Mouse (Mus musculus) heart, embryonic 10.5 days (tissue): Measurements from ENCODE around the gene Chd1l. TPM values are rescaled to one million over a fixed set of nuclear protein-coding genes. Genes with fewer than 3 reads are reported as not detected.
A peak's percentile ranks its signal among the peaks of the same experiment; 100 is the strongest.

Experiments
- DNase-seq: peaks from one replicate; pipeline ENCODE4 v3.0.0-alpha.2; 2017; ENCODE audit warnings: low spot score
- H3K27ac ChIP-seq: fragments of 300-500 bp; sonication (generic); 2 replicates; pipeline ENCODE4 v1.5.1; 2016; ENCODE audit warnings: mild to moderate bottlenecking
- H3K27me3 ChIP-seq: fragments of 300-500 bp; sonication (generic); 2 replicates; pipeline ENCODE4 v1.6.1; 2016; ENCODE audit warnings: mild to moderate bottlenecking; ENCODE audit not compliant: poor library complexity, insufficient read depth, severe bottlenecking
- H3K36me3 ChIP-seq: fragments of 300-500 bp; sonication (generic); 2 replicates; pipeline ENCODE4 v1.6.1; 2016; ENCODE audit warnings: mild to moderate bottlenecking, moderate library complexity
- H3K4me1 ChIP-seq: fragments of 300-500 bp; sonication (generic); 2 replicates; pipeline ENCODE4 v1.6.1; 2016; ENCODE audit warnings: mild to moderate bottlenecking
- H3K4me3 ChIP-seq: fragments of 300-500 bp; sonication (generic); 2 replicates; pipeline ENCODE4 v1.5.1; 2016; ENCODE audit warnings: mild to moderate bottlenecking, moderate library complexity
- H3K9me3 ChIP-seq: fragments of 300-500 bp; sonication (generic); 2 replicates; pipeline ENCODE4 v1.6.1; 2016; ENCODE audit warnings: mild to moderate bottlenecking, moderate library complexity
- WGBS: fragments of 180-500 bp; shearing (Covaris S2); methylation state at CpG from one replicate; pipeline ENCODE4 v1.1.7; 2016; 5-methylcytosine and 5-hydroxymethylcytosine counted together
- polyA plus RNA-seq: library from polyadenylated mRNA; unstranded; fragments of >200 nt; fragmentation: Nextera tagmentation; extraction: Ambion mirVana; gene quantifications from 2 replicates; pipeline ENCODE4 v1.2.1, GENCODE M21; 2016

Chd1l gene
- polyA plus RNA-seq, 1 experiment from 2014 or later, result 21.7 TPM

DNA sequence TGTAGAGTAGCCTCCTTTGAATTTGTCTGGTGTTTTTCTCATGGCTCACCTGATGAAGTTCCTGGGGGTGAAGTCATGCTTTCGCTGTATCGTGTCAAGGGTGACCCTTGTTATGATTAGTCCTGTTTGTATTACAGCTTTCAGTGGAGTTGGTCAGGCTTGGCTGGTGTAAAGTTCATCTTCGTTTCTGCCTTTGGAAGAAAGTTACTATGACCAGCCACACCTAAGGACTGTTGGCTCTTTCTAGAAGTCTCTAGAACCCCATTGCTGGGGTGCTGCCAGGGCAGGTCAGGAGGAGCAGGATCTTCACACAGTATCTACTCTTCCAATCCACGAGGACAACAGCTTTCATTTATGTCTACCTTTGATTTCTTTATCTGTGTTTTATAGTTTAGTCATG is 23.5 kb upstream of the Chd1l start:
- 78% methylated on average over 4 of the region's 4 CpGs for WGBS
- no peak overlapping the region for H3K27ac ChIP-seq
- H3K36me3 ChIP-seq, result no peaks in the 10 kb centered on the region
- H3K27me3 ChIP-seq, result no peaks in the 10 kb centered on the region
- peaks cover 7% of the 10 kb centered on the region; the same call in 1 of the 2 replicates for H3K4me1 ChIP-seq
- no peaks in the 10 kb centered on the region for H3K9me3 ChIP-seq
- no peak for DNase-seq
- no peak overlapping the region for H3K4me3 ChIP-seq

DNA sequence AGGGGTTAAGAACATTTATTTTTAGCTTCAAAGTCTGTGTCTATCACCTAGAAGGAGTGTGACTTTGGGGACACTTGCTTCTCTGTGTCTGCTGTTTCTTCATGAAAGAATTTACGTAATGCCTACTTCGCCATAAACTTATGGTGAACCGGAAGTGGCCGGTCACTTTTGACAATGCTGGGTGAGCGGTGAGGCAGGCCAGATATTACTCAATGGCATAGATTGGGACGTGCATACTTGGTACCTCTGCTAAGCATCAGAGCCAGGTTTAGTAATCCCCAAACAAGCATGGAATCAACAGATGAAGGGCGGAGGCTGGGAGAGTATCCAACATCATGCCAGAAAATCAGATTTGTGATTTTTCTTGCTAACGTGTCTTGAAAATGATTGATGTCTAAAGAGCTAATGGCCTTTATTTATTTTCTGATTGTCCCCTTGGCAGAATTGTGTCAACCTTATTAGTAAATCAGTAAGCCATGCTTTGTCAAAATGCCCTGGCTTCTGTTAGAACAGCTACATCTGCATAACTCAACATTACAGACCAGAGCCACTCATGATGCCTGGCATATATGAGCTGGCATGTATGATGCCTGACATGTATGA is 21.4 kb upstream of the Chd1l start:
- H3K27ac ChIP-seq, result no peak overlapping the region
- DNase-seq, result no peak
- H3K4me1 ChIP-seq, result peaks cover 11% of the 10 kb centered on the region; the same call in 1 of the 2 replicates
- H3K27me3 ChIP-seq, result no peaks in the 10 kb centered on the region
- no peak overlapping the region for H3K4me3 ChIP-seq
- no peaks in the 10 kb centered on the region for H3K36me3 ChIP-seq
- WGBS, result 79% methylated on average over 8 of the region's 8 CpGs
- H3K9me3 ChIP-seq, result no peaks in the 10 kb centered on the region

DNA sequence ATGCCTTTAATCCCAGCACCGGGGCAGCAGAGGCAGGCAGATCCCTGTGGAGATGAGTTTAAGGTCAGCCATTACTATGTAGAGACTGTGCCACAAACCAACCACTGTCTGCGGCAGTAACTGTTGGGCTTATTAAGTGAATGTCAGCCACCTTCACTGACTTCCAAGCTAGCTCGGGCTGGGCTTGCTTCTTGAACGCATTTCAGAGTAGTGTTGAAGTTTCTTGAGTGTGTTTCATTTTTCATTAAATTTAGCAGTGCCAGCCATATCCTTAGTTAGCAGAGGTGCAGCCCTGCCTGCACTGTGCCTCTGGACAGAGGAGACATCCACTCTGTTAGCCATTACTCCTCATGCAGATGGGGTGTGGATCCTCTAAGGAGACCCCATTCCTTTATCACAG is 20.7 kb upstream of the Chd1l start:
- 89% methylated on average over 4 of the region's 4 CpGs for WGBS
- no peaks in the 10 kb centered on the region for H3K27me3 ChIP-seq

DNA sequence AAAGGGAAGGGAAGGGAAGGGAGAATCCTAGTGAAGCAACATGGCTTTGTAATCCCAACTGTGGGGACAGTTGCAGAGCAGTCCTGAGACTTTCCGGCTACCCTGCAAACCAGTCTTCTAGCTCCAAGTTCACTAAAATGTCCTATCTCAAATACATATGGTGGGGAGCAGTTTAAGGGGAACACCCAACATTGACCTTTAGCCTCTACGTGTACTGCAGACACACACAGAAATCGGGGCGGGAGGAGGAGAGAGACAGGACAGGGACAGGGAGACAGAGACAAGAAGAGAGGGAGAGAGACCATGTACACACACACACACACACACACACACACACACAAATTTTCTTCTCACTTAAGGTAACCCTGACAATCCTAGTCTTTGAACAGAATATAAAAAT is 19.9 kb upstream of the Chd1l start:
- Histone ChIP-seq H3K27me3 (no peaks in the 10 kb centered on the region), H3K36me3 (no peaks in the 10 kb centered on the region), H3K27ac (no peak overlapping the region), H3K4me1 (peaks cover 11% of the 10 kb centered on the region; the same call in 1 of the 2 replicates), H3K9me3 (no peaks in the 10 kb centered on the region), H3K4me3 (no peak overlapping the region)
- WGBS, result 81% methylated on average over 4 of the region's 4 CpGs
- no peak for DNase-seq

More for the DNA sequence above, 20.7 kb upstream of the Chd1l start:
- H3K27ac ChIP-seq, result no peak overlapping the region
- no peaks in the 10 kb centered on the region for H3K36me3 ChIP-seq
- H3K4me1 ChIP-seq, result peaks cover 11% of the 10 kb centered on the region; the same call in 1 of the 2 replicates
- no peak overlapping the region for H3K4me3 ChIP-seq
- H3K9me3 ChIP-seq, result no peaks in the 10 kb centered on the region
- no peak for DNase-seq

DNA sequence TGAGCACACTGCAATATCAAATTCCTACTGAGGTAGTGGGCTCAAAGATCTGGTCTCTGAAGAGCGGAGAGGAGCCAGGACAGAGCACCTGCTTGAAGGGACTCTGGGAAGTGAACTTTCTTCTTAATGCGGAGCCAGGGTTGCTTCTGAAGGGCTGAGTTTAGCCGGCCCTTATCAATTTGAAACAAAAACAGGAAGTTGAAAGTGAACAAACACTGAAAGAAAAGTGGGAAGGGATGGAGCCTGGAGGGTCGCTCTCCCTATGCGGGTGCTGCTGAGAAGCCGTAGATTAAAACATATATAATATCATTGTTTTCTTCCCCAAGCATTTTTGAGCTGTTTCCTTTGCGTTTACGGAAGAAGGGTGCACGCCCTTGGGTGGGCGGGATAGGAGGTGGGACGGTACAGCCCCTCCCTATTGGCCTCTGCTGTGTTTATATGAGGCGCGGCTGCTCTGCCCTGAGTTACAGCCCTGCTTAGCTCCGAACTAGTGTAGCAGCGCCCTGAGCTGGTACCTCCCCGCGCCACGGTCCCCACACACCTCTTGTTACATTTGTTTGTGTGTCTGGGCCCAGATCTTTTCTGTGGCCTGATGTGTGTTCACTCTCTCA is 18.5 kb upstream of the Chd1l start, which contains the start of gene Fmo5:
TSS of gene Fmo5 (plus strand) at position 414 of the 611 bp plus-strand sequence.
- Histone ChIP-seq H3K9me3 (no peaks in the 10 kb centered on the region), H3K27ac (peak within 1 kb of the TSS; percentile 60), H3K27me3 (no peaks in the 10 kb centered on the region), H3K36me3 (no peaks in the 10 kb centered on the region), H3K4me1 (peaks cover 11% of the 10 kb centered on the region; the same call in 1 of the 2 replicates), H3K4me3 (peak within 1 kb of the TSS; percentile 66)
- peak; percentile 87 for DNase-seq
- 2% methylated on average over 18 of the region's 18 CpGs for WGBS

DNA sequence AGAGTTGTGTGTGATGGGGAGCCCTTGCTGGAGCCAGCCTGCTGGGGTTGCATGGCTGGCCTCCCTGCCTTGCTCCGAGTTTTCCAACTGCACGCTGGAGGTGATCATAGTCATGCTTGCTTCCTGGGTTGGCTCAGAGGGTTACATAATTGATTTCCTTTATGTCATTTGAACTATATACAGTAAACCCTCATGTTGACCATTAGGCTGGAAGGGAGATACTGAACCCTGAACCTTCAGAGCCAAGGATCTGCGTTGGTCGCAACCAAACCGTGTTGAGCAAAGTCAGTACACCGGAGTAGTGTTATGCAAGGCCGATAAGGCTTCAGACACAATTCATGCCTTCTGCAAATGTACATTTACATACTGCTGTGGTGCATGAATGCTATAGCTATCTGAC is 17.9 kb upstream of the Chd1l start:
- 71% methylated on average over 7 of the region's 7 CpGs for WGBS
- H3K27me3 ChIP-seq, result no peaks in the 10 kb centered on the region
- no peaks in the 10 kb centered on the region for H3K9me3 ChIP-seq
- DNase-seq, result no peak
- H3K27ac ChIP-seq, result peak overlapping the region; percentile 60; the same call in 1 of the 2 replicates
- H3K4me3 ChIP-seq, result peak overlapping the region; percentile 66
- no peaks in the 10 kb centered on the region for H3K36me3 ChIP-seq
- peaks cover 11% of the 10 kb centered on the region; the same call in 1 of the 2 replicates for H3K4me1 ChIP-seq

DNA sequence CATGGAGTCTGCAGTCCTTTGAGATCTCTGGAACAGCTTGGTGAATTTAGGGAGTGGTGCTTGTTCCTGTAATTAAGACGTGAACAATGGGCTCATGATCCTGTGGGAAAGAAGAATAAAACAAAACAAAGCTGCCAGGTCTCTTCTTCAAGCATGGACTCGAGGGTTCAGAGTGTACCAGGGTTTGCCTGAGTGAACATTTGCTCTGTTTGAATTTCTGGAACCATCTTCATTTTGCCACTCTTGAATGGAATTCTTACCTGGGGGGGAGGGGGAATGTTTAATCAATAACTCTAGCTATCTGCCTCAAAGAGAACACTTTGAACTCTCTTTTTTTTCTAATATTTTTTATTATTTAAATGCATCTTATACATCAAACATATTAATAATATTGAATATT is 14.6 kb upstream of the Chd1l start:
- DNase-seq, result no peak
- H3K27me3 ChIP-seq, result no peaks in the 10 kb centered on the region
- peaks cover 11% of the 10 kb centered on the region; the same call in 1 of the 2 replicates for H3K4me1 ChIP-seq
- H3K27ac ChIP-seq, result no peak overlapping the region
- 54% methylated on average over 2 of the region's 2 CpGs for WGBS
- no peaks in the 10 kb centered on the region for H3K36me3 ChIP-seq
- H3K4me3 ChIP-seq, result no peak overlapping the region
- no peaks in the 10 kb centered on the region for H3K9me3 ChIP-seq

DNA sequence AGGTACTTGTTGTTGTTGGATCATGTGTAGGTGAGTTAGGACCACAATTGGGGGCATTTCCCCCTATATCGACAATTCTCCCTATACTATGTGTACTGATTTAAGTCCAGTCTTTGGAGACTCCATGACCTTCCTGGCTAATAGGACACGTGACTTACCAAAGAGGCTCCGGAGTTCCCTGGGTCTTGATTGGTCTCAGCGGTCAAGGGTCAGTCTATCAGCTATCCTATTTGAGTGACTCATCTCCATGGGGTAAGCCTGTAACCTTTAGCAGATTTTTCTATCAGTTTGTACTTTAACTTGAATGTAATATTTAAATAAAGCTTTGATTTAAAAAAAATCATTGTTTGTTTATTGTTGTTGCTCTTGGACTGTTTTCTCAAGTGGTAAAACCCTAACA is 10.7 kb upstream of the Chd1l start:
- no peak overlapping the region for H3K27ac ChIP-seq
- WGBS, result 86% methylated on average over 4 of the region's 4 CpGs

DNA sequence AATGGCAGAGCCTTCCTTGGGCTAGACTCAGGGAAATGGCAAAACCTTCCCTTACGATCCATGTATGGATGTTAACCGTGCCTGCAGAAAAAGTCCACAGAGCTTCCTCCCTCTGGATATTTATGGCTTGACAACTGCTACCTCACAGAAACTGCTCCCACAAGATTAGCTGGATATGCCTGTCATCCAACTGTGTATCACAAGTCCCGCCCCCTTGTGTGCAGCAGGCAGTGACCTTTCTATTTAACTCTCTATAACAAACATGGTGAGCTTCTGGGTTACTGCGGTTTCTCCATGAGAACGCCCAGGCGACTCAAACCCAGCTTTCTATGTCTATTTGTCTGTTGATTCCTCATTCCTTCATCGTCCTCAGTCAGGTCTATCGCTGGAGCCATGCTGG is 7.9 kb upstream of the Chd1l start:
- 81% methylated on average over 8 of the region's 8 CpGs for WGBS
- Histone ChIP-seq H3K27me3 (no peaks in the 10 kb centered on the region), H3K27ac (no peak overlapping the region), H3K9me3 (no peaks in the 10 kb centered on the region), H3K4me1 (no peaks in the 10 kb centered on the region), H3K4me3 (no peak overlapping the region), H3K36me3 (no peaks in the 10 kb centered on the region)
- DNase-seq, result no peak

More for the DNA sequence above, 10.7 kb upstream of the Chd1l start:
- DNase-seq, result no peak
- no peak overlapping the region for H3K4me3 ChIP-seq
- no peaks in the 10 kb centered on the region for H3K4me1 ChIP-seq
- H3K27me3 ChIP-seq, result no peaks in the 10 kb centered on the region
- no peaks in the 10 kb centered on the region for H3K9me3 ChIP-seq
- no peaks in the 10 kb centered on the region for H3K36me3 ChIP-seq

DNA sequence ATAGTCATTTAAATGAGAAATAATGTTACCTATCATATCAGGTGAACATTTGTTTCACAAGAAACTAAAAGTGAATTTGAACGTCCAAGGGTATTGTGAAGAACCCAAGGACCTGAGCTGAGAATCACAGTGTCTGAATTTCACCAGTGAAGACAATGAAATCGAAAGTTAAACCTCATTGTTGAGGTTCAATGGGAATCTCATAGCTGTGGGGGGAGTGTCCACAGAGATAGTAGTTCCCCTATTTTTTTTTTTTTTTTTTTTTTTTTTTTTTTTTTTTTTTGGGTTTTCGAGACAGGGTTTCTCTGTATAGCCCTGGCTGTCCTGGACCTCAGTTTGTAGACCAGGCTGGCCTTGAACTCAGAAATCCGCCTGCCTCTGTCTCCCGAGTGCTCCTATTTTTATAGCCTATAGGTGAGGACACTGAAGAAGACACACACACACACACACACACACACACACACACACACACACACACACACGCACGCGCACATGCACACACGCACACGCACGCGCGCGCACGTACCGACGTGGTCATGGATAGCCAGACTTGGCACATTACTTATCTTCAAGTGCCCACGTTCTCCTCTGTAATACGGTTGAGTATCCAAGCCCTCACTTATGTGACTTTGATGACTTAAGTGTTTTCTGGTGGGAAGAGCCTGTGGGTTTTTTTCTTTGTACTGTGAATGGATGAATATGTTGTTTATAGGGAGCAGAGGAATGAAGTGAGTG is 7.3 kb upstream of the Chd1l start:
- WGBS, result 90% methylated on average over 18 of the region's 19 CpGs
- no peak for DNase-seq
- H3K4me1 ChIP-seq, result no peaks in the 10 kb centered on the region
- no peaks in the 10 kb centered on the region for H3K36me3 ChIP-seq
- H3K27ac ChIP-seq, result no peak overlapping the region
- H3K27me3 ChIP-seq, result no peaks in the 10 kb centered on the region
- H3K9me3 ChIP-seq, result no peaks in the 10 kb centered on the region
- no peak overlapping the region for H3K4me3 ChIP-seq

DNA sequence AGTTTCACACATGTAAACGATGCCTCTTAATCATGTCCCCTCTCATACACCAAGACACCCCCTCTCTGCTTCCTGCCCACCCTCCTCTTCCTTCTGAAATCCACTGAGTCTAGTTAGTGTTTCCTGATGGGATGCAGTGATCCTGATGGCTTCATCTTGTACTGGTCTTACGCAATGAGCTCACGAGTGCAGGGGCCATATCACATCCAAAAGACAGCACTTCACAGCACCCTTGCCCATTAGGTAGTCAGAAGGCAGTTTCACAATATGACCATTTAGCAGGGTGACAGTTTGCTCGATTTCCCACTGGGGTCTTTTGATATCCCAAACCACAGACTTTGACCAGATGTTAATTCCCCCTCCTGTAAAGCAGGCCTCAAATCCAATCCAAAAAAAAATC is 5.9 kb upstream of the Chd1l start:
- H3K27me3 ChIP-seq, result no peaks in the 10 kb centered on the region
- H3K4me3 ChIP-seq, result no peak overlapping the region
- 79% methylated on average over 4 of the region's 4 CpGs for WGBS
- H3K4me1 ChIP-seq, result no peaks in the 10 kb centered on the region
- peak; percentile 47 for DNase-seq
- H3K9me3 ChIP-seq, result no peaks in the 10 kb centered on the region
- H3K36me3 ChIP-seq, result no peaks in the 10 kb centered on the region
- no peak overlapping the region for H3K27ac ChIP-seq

DNA sequence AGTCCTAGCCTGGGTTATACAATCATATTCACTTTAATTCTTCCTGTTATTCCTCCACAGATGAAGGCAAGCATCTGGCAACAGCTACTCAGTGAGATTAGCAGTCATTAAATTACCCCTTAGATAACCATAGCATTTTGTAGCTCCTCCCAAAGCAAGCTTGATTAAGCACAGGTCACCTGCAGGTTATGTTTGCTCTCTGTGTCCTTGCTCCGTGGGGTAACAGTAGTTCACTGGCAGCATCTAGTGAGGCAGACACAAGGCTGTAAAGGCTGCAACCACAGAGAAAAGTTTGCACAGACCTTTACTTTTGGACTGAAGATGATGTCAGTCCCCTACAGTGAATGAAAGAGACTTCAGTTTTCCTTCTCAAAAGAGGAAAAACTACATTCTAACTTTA is 5.2 kb upstream of the Chd1l start:
- H3K9me3 ChIP-seq, result no peaks in the 10 kb centered on the region
- H3K4me3 ChIP-seq, result no peak overlapping the region
- no peaks in the 10 kb centered on the region for H3K36me3 ChIP-seq
- H3K27me3 ChIP-seq, result no peaks in the 10 kb centered on the region
- no peaks in the 10 kb centered on the region for H3K4me1 ChIP-seq
- no peak overlapping the region for H3K27ac ChIP-seq
- DNase-seq, result peak; percentile 28
- 33% methylated on average over 1 of the region's 1 CpGs for WGBS

DNA sequence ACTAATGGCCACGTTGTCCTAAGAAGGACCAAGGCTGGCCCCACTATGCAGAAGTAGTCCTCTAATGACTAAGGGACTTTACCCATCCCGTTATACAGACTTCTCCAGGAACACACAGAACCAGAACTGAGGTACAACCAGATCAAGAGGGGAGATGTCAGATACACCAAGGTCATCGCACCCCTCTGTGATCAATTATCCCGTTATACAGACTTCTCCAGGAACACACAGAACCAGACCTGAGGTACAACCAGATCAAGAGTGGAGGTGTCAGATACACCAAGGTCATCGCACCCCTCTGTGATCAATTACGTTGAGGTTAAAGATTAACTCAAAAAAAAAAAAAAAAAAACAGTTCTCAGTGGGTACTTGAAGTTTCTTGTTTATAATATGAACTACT is 1.0 kb upstream of the Chd1l start:
- H3K27me3 ChIP-seq, result no peaks in the 10 kb centered on the region
- no peak overlapping the region for H3K4me3 ChIP-seq
- peak; percentile 41 for DNase-seq
- H3K36me3 ChIP-seq, result no peaks in the 10 kb centered on the region
- 89% methylated on average over 6 of the region's 6 CpGs for WGBS
- H3K9me3 ChIP-seq, result no peaks in the 10 kb centered on the region
- H3K27ac ChIP-seq, result no peak overlapping the region
- H3K4me1 ChIP-seq, result no peaks in the 10 kb centered on the region
